Mouse (Mus musculus): ENCODE data around the gene Flad1. TPM values are rescaled to one million over a fixed set of nuclear protein-coding genes. Genes with fewer than 3 reads are reported as not detected.

Gene Flad1
- 28.5 and 31.9 TPM in 2 replicates for polyA plus RNA-seq (2014; fragmentation: Nextera tagmentation; extraction: Ambion mirVana)

DNA sequence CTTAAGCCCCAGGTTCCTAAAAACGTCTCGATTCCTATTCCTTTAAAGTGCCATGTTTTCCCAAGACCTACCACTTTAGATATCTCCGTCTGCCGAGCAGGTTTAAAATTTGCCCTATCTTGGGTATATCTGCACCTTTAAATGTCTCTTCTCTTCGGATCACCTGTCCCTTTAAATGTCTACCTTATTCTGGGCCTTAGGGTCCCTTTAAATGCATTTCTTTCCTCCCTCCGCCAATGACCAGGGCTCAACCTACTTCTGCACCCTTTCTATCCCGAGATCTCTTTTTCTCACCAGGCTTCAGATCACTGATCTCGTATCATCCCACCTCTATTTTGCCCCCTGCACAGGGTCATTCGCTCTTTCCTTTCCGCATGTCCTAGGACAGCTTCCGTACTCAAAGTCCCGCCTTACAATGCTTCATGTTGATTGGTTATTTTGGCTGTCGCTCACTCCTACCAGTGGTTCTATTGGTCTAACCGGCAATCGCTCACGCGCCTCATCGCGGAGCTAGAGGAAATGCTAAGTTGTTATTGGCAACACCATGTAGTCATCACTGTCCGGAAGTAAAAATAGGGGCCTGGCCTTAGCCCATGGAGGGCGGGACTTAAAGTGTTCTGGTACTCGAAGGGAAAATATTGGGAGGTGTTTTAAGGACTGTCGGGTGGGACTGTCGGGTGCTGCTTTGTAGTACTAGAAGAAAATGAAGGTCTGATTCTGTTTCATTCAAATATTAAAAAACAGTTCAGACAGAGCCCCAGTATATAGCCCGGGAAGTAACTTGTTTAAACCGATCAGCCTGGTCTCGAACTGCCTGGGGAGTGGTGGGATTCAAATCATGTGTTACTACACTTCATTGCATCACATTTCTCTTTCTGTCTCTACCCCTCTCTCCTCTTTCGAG lies at the start of gene Flad1:
Flad1 (minus strand) TSS at position 381 of the 904 bp plus-strand sequence.
- Histone ChIP-seq H3K27ac (ENCODE audit: low read depth, low read length) (no peak within 1 kb of the TSS), H3K36me3 (ENCODE audit: control insufficient read depth, insufficient read depth, low read length) (peaks cover 14% of the 10 kb centered on the region), H3K4me2 (ENCODE audit: low read depth, low read length, severe bottlenecking) (peak within 1 kb of the TSS; percentile 60), H3K4me3 (ENCODE audit: low read depth, low read length) (peak within 1 kb of the TSS; percentile 39), H3K9me3 (ENCODE audit: control insufficient read depth, low read length) (no peaks in the 10 kb centered on the region), H3K9ac (ENCODE audit: low read length) (peak within 1 kb of the TSS; percentile 49), H3K27me3 (ENCODE audit: control insufficient read depth, insufficient read depth, low read length) (no peaks in the 10 kb centered on the region), H3K4me1 (replicated peaks; ENCODE audit: control insufficient read depth, insufficient read depth, low read length) (peaks cover 9% of the 10 kb centered on the region)
- peak; percentile 96 for DNase-seq (ENCODE audit: low spot score)
- 6% methylated on average over 28 of the region's 28 CpGs for WGBS
- ATAC-seq (replicated peaks; ENCODE audit: low FRiP score) = peak; percentile 100

DNA sequence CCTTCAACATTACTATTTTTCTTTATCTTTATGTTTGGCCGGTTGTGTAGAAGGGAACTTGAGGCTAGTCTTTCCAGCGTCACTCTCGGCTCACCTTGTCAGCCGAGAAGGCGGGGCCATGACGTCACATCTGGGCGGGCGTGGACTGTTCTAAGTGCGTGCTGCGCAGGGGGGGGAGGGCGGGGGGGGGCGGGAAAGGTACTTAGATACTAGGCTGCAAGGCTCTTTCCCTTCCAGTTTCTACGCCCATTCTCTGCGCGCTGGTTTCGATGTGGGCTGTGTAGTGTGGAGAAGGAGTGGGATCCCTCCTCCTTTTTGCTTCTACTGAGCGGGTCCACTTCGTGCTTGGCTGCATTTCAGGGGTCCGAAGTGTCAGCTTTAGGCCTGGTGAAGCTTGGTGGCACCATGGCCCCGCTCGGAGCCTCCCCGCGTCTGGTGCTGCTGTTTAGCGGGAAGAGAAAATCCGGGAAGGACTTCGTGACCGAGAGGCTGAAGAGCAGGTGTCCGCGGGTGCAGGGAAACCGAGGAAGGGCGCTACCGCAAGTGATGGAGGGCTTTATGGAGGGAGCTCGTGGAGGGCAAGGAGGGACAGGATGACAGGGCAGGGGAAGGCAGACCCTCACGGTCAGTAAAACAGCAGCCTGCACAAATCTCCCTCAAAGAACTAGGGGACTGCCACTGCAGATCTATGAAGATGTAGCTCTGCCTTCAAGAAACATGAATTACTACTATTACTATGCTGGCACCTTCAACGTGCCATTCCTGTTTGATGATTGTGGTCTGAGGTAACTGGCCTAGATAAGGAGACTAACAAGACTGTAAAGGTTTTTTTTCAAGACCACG lies 47.5 kb upstream of the Flad1 start:
- Histone ChIP-seq H3K4me2 (ENCODE audit: low read depth, low read length, severe bottlenecking) (peak overlapping the region; percentile 55), H3K9ac (ENCODE audit: low read length) (peak overlapping the region; percentile 70), H3K4me3 (ENCODE audit: low read depth, low read length) (peak overlapping the region; percentile 53), H3K36me3 (ENCODE audit: control insufficient read depth, insufficient read depth, low read length) (no peaks in the 10 kb centered on the region), H3K4me1 (replicated peaks; ENCODE audit: control insufficient read depth, insufficient read depth, low read length) (no peaks in the 10 kb centered on the region), H3K27me3 (ENCODE audit: control insufficient read depth, insufficient read depth, low read length) (no peaks in the 10 kb centered on the region; the same call in 1 of the 2 replicates), H3K27ac (ENCODE audit: low read depth, low read length) (peak overlapping the region; percentile 60; the same call in 1 of the 2 replicates), H3K9me3 (ENCODE audit: control insufficient read depth, low read length) (no peaks in the 10 kb centered on the region)
- ATAC-seq (replicated peaks; ENCODE audit: low FRiP score) (peak; percentile 88), DNase-seq (ENCODE audit: low spot score) (peak; percentile 95)
- 2% methylated on average over 35 of the region's 36 CpGs for WGBS

- Histone ChIP-seq H3K4me3 (ENCODE audit: low read depth, low read length) (peak overlapping the region; percentile 53), H3K9ac (ENCODE audit: low read length) (no peak overlapping the region), H3K27me3 (ENCODE audit: control insufficient read depth, insufficient read depth, low read length) (no peaks in the 10 kb centered on the region; the same call in 1 of the 2 replicates), H3K9me3 (ENCODE audit: control insufficient read depth, low read length) (no peaks in the 10 kb centered on the region), H3K36me3 (ENCODE audit: control insufficient read depth, insufficient read depth, low read length) (no peaks in the 10 kb centered on the region), H3K4me2 (ENCODE audit: low read depth, low read length, severe bottlenecking) (peak overlapping the region; percentile 55), H3K27ac (ENCODE audit: low read depth, low read length) (peak overlapping the region; percentile 37; the same call in 1 of the 2 replicates), H3K4me1 (replicated peaks; ENCODE audit: control insufficient read depth, insufficient read depth, low read length) (no peaks in the 10 kb centered on the region)
- DNase-seq (ENCODE audit: low spot score) = no peak
- WGBS = 48% methylated on average over 13 of the region's 13 CpGs
- peak; percentile 59; the same call in 1 of the 2 replicates for ATAC-seq (replicated peaks; ENCODE audit: low FRiP score)
Observed at GRCm38 (mm10) chr3:89458372-89458964, 46.8 kb upstream of the Flad1 start.

DNA sequence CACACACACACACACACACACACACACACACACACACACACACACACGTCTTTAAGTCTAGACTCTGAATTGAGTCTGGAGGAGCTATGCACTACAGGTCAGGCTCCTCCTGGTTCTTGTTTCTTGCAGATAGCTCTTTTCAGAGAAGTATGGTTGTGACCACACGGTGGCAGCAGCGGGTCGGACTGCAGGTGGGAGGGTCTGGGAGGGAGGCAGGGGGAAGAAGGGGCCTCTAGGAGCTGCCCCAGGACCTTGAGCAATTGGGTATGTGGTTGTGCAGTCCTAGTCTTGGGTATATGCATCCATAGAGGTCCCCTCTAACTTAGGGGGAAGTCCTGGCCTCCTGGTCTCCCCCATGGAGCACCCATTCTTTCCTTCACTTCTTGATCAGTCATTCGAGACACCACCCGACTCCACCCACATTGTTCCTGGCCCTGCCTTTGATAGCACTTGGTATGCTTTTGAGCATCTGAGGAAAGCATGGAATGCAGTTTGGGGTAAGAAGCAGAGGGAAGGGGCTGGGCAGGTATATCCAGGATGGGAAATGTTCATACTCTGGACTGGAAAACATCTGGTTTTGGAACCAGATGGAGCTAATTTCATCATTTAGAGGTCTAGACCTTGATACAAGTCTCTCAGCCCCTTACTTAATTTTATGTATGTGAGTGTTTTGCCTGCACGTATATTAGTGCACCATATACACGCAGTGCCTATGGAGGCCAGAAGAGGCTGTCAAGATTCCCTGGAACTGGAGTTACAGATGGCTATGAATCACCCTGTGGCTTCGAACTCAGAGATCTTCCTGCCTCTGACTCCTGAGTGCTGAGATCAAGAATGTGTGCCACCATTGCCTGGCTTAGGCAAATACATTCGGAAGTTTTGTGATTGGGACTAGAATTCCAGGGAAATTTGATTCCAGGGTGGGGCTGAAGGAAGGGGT lies 45.3 kb upstream of the Flad1 start:
- no peak overlapping the region for H3K9ac ChIP-seq (ENCODE audit: low read length)
- 33% methylated on average over 10 of the region's 10 CpGs for WGBS
- no peaks in the 10 kb centered on the region; the same call in 1 of the 2 replicates for H3K27me3 ChIP-seq (ENCODE audit: control insufficient read depth, insufficient read depth, low read length)
- no peaks in the 10 kb centered on the region for H3K9me3 ChIP-seq (ENCODE audit: control insufficient read depth, low read length)
- ATAC-seq (replicated peaks; ENCODE audit: low FRiP score) (no peak), DNase-seq (ENCODE audit: low spot score) (peak; percentile 92)
- H3K27ac ChIP-seq (ENCODE audit: low read depth, low read length) = no peak overlapping the region
- H3K4me1 ChIP-seq (replicated peaks; ENCODE audit: control insufficient read depth, insufficient read depth, low read length) = no peaks in the 10 kb centered on the region
- H3K4me2 ChIP-seq (ENCODE audit: low read depth, low read length, severe bottlenecking) = no peak overlapping the region
- no peak overlapping the region for H3K4me3 ChIP-seq (ENCODE audit: low read depth, low read length)
- H3K36me3 ChIP-seq (ENCODE audit: control insufficient read depth, insufficient read depth, low read length) = no peaks in the 10 kb centered on the region

- no peak overlapping the region for H3K9ac ChIP-seq (ENCODE audit: low read length)
- no peaks in the 10 kb centered on the region for H3K36me3 ChIP-seq (ENCODE audit: control insufficient read depth, insufficient read depth, low read length)
- no peaks in the 10 kb centered on the region; the same call in 1 of the 2 replicates for H3K27me3 ChIP-seq (ENCODE audit: control insufficient read depth, insufficient read depth, low read length)
- WGBS = 13% methylated on average over 1 of the region's 1 CpGs
- no peak overlapping the region for H3K27ac ChIP-seq (ENCODE audit: low read depth, low read length)
- no peaks in the 10 kb centered on the region for H3K4me1 ChIP-seq (replicated peaks; ENCODE audit: control insufficient read depth, insufficient read depth, low read length)
- no peak overlapping the region for H3K4me2 ChIP-seq (ENCODE audit: low read depth, low read length, severe bottlenecking)
- DNase-seq (ENCODE audit: low spot score) (no peak), ATAC-seq (replicated peaks; ENCODE audit: low FRiP score) (no peak)
- no peaks in the 10 kb centered on the region for H3K9me3 ChIP-seq (ENCODE audit: control insufficient read depth, low read length)
- no peak overlapping the region for H3K4me3 ChIP-seq (ENCODE audit: low read depth, low read length)
Observed at GRCm38 (mm10) chr3:89455786-89456285, 44.2 kb upstream of the Flad1 start.

- DNase-seq (ENCODE audit: low spot score) = no peak
- Histone ChIP-seq H3K27ac (ENCODE audit: low read depth, low read length) (no peak within 1 kb of the TSS), H3K9me3 (ENCODE audit: control insufficient read depth, low read length) (no peaks in the 10 kb centered on the region), H3K4me1 (replicated peaks; ENCODE audit: control insufficient read depth, insufficient read depth, low read length) (no peaks in the 10 kb centered on the region), H3K4me2 (ENCODE audit: low read depth, low read length, severe bottlenecking) (no peak within 1 kb of the TSS), H3K36me3 (ENCODE audit: control insufficient read depth, insufficient read depth, low read length) (no peaks in the 10 kb centered on the region), H3K4me3 (ENCODE audit: low read depth, low read length) (no peak within 1 kb of the TSS), H3K27me3 (ENCODE audit: control insufficient read depth, insufficient read depth, low read length) (no peaks in the 10 kb centered on the region; the same call in 1 of the 2 replicates), H3K9ac (ENCODE audit: low read length) (no peak within 1 kb of the TSS)
- 61% methylated on average over 10 of the region's 10 CpGs for WGBS
- no peak for ATAC-seq (replicated peaks; ENCODE audit: low FRiP score)
Observed at GRCm38 (mm10) chr3:89454401-89455177, 42.9 kb upstream of the Flad1 start, which contains the start of gene Pmvk. Gene Pmvk, plus strand, starts transcription at chr3:89454541.

DNA sequence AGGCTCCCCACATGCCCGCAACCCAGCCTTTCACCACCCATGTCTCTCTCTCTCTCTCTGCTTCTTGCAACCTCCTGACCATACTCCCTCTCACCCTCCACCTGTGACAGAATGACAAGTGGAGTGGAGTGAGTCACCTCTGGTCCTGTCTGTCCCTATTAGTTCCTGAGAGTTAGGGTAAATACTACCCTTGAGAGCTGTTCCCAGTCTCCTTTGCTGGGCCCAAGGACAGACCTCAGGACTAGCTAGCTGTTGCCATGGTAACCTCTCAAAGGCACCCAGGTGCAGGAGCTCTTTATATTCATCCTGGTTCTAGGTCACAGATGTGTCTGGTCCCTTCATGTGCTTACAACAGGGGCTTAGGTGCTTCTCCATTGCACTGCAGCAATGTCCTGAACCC lies 40.2 kb upstream of the Flad1 start:
- Histone ChIP-seq H3K4me2 (ENCODE audit: low read depth, low read length, severe bottlenecking) (no peak overlapping the region), H3K4me1 (replicated peaks; ENCODE audit: control insufficient read depth, insufficient read depth, low read length) (no peaks in the 10 kb centered on the region), H3K36me3 (ENCODE audit: control insufficient read depth, insufficient read depth, low read length) (no peaks in the 10 kb centered on the region), H3K27me3 (ENCODE audit: control insufficient read depth, insufficient read depth, low read length) (no peaks in the 10 kb centered on the region; the same call in 1 of the 2 replicates), H3K9ac (ENCODE audit: low read length) (no peak overlapping the region), H3K4me3 (ENCODE audit: low read depth, low read length) (no peak overlapping the region), H3K9me3 (ENCODE audit: control insufficient read depth, low read length) (no peaks in the 10 kb centered on the region), H3K27ac (ENCODE audit: low read depth, low read length) (no peak overlapping the region)
- no peak for ATAC-seq (replicated peaks; ENCODE audit: low FRiP score)
- no peak for DNase-seq (ENCODE audit: low spot score)
- WGBS = 90% methylated on average over 1 of the region's 1 CpGs
